Mouse (Mus musculus): Measurements from ENCODE around the gene Epn3. TPM values are rescaled to one million over a fixed set of nuclear protein-coding genes. Genes with fewer than 3 reads are reported as not detected.
A peak's percentile ranks its signal among the peaks of the same experiment; 100 is the strongest.

Gene Epn3
- polyA plus RNA-seq, 1 experiment = not detected

GRCm38 (mm10) chr11:94486001-94486400 is 13.8 kb downstream of the Epn3 start, which contains the start of gene Spata20:
TSS of gene Spata20 (minus strand) at chr11:94486179.
- Histone ChIP-seq H3K27ac (ENCODE audit: insufficient read depth, low read depth, low read length) (no peak within 1 kb of the TSS), H3K4me1 (ENCODE audit: control insufficient read depth, insufficient read depth, low read length) (peaks cover 9% of the 10 kb centered on the region), H3K4me3 (ENCODE audit: insufficient read depth, low read depth, low read length) (peak within 1 kb of the TSS; percentile 26)
- TF ChIP-seq POLR2A (IDR thresholded peaks at IDR 0.05; ENCODE audit: insufficient read depth, low read depth, low read length) (no peak), CTCF (IDR thresholded peaks at IDR 0.05; ENCODE audit: insufficient read depth, low read depth, low read length) (peak; percentile 99)
- 3% methylated on average over 24 of the region's 24 CpGs for WGBS

DNA sequence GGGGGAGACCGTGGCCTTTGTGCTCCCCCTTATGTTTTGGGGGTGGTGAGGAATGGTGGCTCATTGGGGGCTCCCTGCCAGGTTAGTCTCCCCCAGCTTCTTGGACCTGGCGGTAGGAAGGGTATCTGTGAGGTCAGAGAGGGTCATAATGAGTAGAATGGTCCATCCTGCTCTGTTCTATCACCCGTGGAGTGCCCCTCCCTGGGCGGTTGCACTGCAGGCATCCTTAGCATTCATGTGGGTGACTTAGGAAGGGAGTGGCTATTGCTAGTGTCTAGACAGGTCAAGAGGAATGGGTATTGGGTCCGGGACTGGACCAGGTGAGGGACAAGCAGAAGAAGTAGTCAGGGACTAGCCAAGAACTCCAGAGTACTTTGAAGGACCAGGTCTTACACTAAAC is 14.6 kb downstream of the Epn3 start:
- Histone ChIP-seq H3K27ac (ENCODE audit: insufficient read depth, low read depth, low read length) (no peak overlapping the region), H3K4me1 (ENCODE audit: control insufficient read depth, insufficient read depth, low read length) (peaks cover 7% of the 10 kb centered on the region), H3K4me3 (ENCODE audit: insufficient read depth, low read depth, low read length) (no peak overlapping the region)
- WGBS = 83% methylated on average over 5 of the region's 5 CpGs
- no peak for TF ChIP-seq CTCF (IDR thresholded peaks at IDR 0.05; ENCODE audit: insufficient read depth, low read depth, low read length)
- no peak for TF ChIP-seq POLR2A (IDR thresholded peaks at IDR 0.05; ENCODE audit: insufficient read depth, low read depth, low read length)

DNA sequence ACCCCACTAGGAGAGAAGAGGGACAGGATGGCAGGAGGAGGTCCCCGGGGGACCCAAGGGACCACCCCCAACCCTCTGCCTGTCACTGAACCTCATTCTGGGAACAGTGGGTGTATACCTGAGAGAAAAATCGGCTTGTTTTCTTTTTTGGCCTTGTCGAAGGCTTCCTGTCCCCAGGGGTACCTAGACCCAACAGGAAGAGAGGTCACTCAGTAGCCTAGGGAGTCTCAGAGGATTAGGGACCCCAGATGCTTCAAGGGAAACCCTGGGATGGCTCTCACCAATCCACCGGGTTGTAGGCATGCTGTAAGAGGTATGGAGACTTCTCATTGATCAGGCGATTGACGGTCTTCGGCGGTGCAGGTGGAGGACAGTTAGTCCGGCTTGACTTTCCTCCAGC is 15.1 kb downstream of the Epn3 start:
- TF ChIP-seq POLR2A (IDR thresholded peaks at IDR 0.05; ENCODE audit: insufficient read depth, low read depth, low read length) = no peak
- 91% methylated on average over 9 of the region's 9 CpGs for WGBS
- no peak overlapping the region for H3K27ac ChIP-seq (ENCODE audit: insufficient read depth, low read depth, low read length)
- H3K4me1 ChIP-seq (ENCODE audit: control insufficient read depth, insufficient read depth, low read length) = peaks cover 4% of the 10 kb centered on the region
- no peak overlapping the region for H3K4me3 ChIP-seq (ENCODE audit: insufficient read depth, low read depth, low read length)

DNA sequence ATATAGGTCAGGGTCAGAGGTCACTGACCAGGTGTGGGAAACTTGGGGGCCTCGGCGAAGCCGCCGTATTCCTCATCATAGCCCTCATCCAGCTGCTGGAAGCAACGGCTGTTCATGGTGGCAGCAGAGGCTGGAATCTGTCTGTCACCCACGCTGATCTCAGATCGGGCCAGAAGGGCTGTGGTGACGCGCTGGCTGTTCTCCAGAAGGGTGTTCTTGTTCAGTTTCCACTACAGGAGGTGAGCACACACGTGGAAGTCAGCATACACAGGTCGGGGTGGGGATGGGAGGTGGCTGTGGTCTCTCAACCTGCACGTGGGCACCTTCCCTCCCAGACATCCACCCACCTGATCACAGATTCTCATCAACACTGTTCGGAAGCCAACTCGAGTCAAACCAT is 15.9 kb downstream of the Epn3 start:
- Histone ChIP-seq H3K4me1 (ENCODE audit: control insufficient read depth, insufficient read depth, low read length) (peaks cover 3% of the 10 kb centered on the region; the same call in 1 of the 2 replicates), H3K4me3 (ENCODE audit: insufficient read depth, low read depth, low read length) (no peak overlapping the region), H3K27ac (ENCODE audit: insufficient read depth, low read depth, low read length) (no peak overlapping the region)
- 80% methylated on average over 14 of the region's 14 CpGs for WGBS
- TF ChIP-seq POLR2A (IDR thresholded peaks at IDR 0.05; ENCODE audit: insufficient read depth, low read depth, low read length) (no peak), CTCF (IDR thresholded peaks at IDR 0.05; ENCODE audit: insufficient read depth, low read depth, low read length) (no peak)

GRCm38 (mm10) chr11:94483436-94483835 is 16.3 kb downstream of the Epn3 start:
- Histone ChIP-seq H3K4me1 (ENCODE audit: control insufficient read depth, insufficient read depth, low read length) (peaks cover 3% of the 10 kb centered on the region; the same call in 1 of the 2 replicates), H3K4me3 (ENCODE audit: insufficient read depth, low read depth, low read length) (no peak overlapping the region), H3K27ac (ENCODE audit: insufficient read depth, low read depth, low read length) (no peak overlapping the region)
- TF ChIP-seq CTCF (IDR thresholded peaks at IDR 0.05; ENCODE audit: insufficient read depth, low read depth, low read length) (no peak), POLR2A (IDR thresholded peaks at IDR 0.05; ENCODE audit: insufficient read depth, low read depth, low read length) (no peak)
- WGBS = 88% methylated on average over 11 of the region's 11 CpGs

DNA sequence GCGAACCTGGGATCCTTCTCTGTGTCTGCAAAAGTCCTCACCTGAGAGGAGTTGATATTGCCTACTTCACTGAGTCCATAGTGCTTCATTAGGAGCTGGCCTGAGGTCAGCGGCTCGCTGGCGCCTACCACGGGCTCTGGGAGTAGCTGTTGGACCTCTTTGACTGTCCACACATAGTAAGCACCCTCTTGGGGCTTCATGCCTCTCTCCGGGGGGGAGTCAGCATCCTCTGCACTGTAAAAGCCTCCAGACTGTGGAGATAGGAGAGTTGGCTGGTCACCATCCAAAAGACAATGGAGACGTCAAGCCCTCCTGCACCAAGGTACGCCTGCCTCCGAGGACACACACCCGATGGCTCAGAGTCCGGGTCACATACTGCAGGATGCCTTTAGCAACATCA is 17.0 kb downstream of the Epn3 start:
- H3K27ac ChIP-seq (ENCODE audit: insufficient read depth, low read depth, low read length) = no peak overlapping the region
- H3K4me1 ChIP-seq (ENCODE audit: control insufficient read depth, insufficient read depth, low read length) = peaks cover 3% of the 10 kb centered on the region; the same call in 1 of the 2 replicates
- 93% methylated on average over 11 of the region's 11 CpGs for WGBS
- no peak overlapping the region for H3K4me3 ChIP-seq (ENCODE audit: insufficient read depth, low read depth, low read length)
- no peak for TF ChIP-seq POLR2A (IDR thresholded peaks at IDR 0.05; ENCODE audit: insufficient read depth, low read depth, low read length)
- no peak for TF ChIP-seq CTCF (IDR thresholded peaks at IDR 0.05; ENCODE audit: insufficient read depth, low read depth, low read length)

- Histone ChIP-seq H3K4me1 (ENCODE audit: control insufficient read depth, insufficient read depth, low read length) (peaks cover 3% of the 10 kb centered on the region; the same call in 1 of the 2 replicates), H3K4me3 (ENCODE audit: insufficient read depth, low read depth, low read length) (no peak overlapping the region), H3K27ac (ENCODE audit: insufficient read depth, low read depth, low read length) (no peak overlapping the region)
- 94% methylated on average over 7 of the region's 7 CpGs for WGBS
- no peak for TF ChIP-seq POLR2A (IDR thresholded peaks at IDR 0.05; ENCODE audit: insufficient read depth, low read depth, low read length)
- no peak for TF ChIP-seq CTCF (IDR thresholded peaks at IDR 0.05; ENCODE audit: insufficient read depth, low read depth, low read length)
Observed at GRCm38 (mm10) chr11:94481963-94482362, 17.8 kb downstream of the Epn3 start.

DNA sequence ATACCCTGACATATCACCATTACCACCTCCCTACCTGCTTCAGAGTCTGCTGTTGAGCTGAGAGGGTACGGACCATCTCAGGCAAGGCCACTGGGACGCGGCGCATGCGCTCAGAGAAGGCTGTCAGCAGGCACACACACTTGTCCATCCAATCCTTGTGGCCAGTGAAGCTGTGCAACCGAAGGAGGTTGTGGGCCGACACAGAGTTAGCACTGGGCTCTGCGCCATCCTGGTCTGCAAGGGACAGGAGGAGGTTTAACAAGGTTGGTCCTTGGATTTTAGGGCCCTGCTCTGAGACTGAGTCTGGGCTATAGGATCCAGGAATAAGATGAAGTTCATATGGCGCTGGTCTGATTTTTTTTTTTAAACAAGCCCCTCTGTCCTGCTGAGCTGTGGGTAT is 19.4 kb downstream of the Epn3 start:
- WGBS = 95% methylated on average over 9 of the region's 9 CpGs
- TF ChIP-seq CTCF (IDR thresholded peaks at IDR 0.05; ENCODE audit: insufficient read depth, low read depth, low read length) (no peak), POLR2A (IDR thresholded peaks at IDR 0.05; ENCODE audit: insufficient read depth, low read depth, low read length) (no peak)

GRCm38 (mm10) chr11:94477651-94478050 is 22.1 kb downstream of the Epn3 start:
- H3K27ac ChIP-seq (ENCODE audit: insufficient read depth, low read depth, low read length) = no peak overlapping the region
- peaks cover 21% of the 10 kb centered on the region for H3K4me1 ChIP-seq (ENCODE audit: control insufficient read depth, insufficient read depth, low read length)
- no peak overlapping the region for H3K4me3 ChIP-seq (ENCODE audit: insufficient read depth, low read depth, low read length)
- TF ChIP-seq CTCF (IDR thresholded peaks at IDR 0.05; ENCODE audit: insufficient read depth, low read depth, low read length) = no peak
- WGBS = 67% methylated on average over 6 of the region's 6 CpGs

More for the DNA sequence above, 19.4 kb downstream of the Epn3 start:
- Histone ChIP-seq H3K27ac (ENCODE audit: insufficient read depth, low read depth, low read length) (no peak overlapping the region), H3K4me1 (ENCODE audit: control insufficient read depth, insufficient read depth, low read length) (peaks cover 5% of the 10 kb centered on the region), H3K4me3 (ENCODE audit: insufficient read depth, low read depth, low read length) (no peak overlapping the region)

DNA sequence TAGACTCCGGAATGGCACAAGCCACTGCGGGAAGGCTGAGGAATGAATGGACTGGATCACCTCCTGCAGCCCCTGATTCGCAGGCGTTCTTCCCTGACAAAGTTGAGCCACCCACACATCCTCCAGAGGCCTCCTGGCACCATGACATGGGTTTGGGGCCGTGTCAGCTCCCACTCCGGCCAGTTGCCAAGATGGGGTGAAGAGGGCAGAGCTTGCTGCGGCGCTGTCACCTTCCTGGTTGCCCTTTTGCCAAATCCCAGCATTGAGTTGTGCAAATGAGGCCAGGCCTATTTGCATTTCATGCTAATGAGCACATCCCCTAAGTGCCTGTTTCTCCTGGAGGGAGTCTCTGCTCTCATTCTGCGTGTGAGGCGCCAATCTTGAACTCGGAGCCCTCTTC is 24.1 kb downstream of the Epn3 start:
- WGBS = 30% methylated on average over 11 of the region's 11 CpGs
- H3K4me3 ChIP-seq (ENCODE audit: insufficient read depth, low read depth, low read length) = no peak overlapping the region
- no peak for TF ChIP-seq CTCF (IDR thresholded peaks at IDR 0.05; ENCODE audit: insufficient read depth, low read depth, low read length)
- no peak for TF ChIP-seq POLR2A (IDR thresholded peaks at IDR 0.05; ENCODE audit: insufficient read depth, low read depth, low read length)
- no peak overlapping the region for H3K27ac ChIP-seq (ENCODE audit: insufficient read depth, low read depth, low read length)
- peaks cover 32% of the 10 kb centered on the region for H3K4me1 ChIP-seq (ENCODE audit: control insufficient read depth, insufficient read depth, low read length)
